Mouse (Mus musculus) hindbrain, embryonic 12.5 days (tissue): Measurements from ENCODE around the gene Dab1. TPM values are rescaled to one million over a fixed set of nuclear protein-coding genes. Genes with fewer than 3 reads are reported as not detected.

Source experiments
- ATAC-seq: fragments of 200-750 bp; cut with Nextera tagmentation; 2 replicates; pipeline ENCODE4 v1.8.0; 2017; ENCODE audit warnings: moderate TSS enrichment; ENCODE audit not compliant: low FRiP score
- H3K27ac ChIP-seq: fragments of 300-500 bp; sonication (generic); 2 replicates; pipeline ENCODE4 v1.5.1; 2016; ENCODE audit warnings: mild to moderate bottlenecking
- H3K27me3 ChIP-seq: fragments of 300-500 bp; sonication (generic); 2 replicates; pipeline ENCODE4 v1.6.1; 2016; ENCODE audit warnings: mild to moderate bottlenecking
- H3K36me3 ChIP-seq: fragments of 300-500 bp; sonication (generic); 2 replicates; pipeline ENCODE4 v1.6.1; 2016; ENCODE audit warnings: mild to moderate bottlenecking
- H3K4me1 ChIP-seq: fragments of 300-500 bp; sonication (generic); 2 replicates; pipeline ENCODE4 v1.6.1; 2016
- H3K4me2 ChIP-seq: fragments of 300-500 bp; sonication (generic); replicated peaks from 2 replicates; pipeline ENCODE4 v1.6.1; 2016; ENCODE audit warnings: mild to moderate bottlenecking
- H3K4me3 ChIP-seq: fragments of 300-500 bp; sonication (generic); 2 replicates; pipeline ENCODE4 v1.5.1; 2016; ENCODE audit warnings: mild to moderate bottlenecking
- H3K9ac ChIP-seq: fragments of 300-500 bp; sonication (generic); 2 replicates; pipeline ENCODE4 v1.6.1; 2016; ENCODE audit warnings: mild to moderate bottlenecking, moderate library complexity
- H3K9me3 ChIP-seq: fragments of 300-500 bp; sonication (generic); replicated peaks from 2 replicates; pipeline ENCODE4 v1.6.1; 2016; ENCODE audit warnings: mild to moderate bottlenecking
- WGBS: fragments of 180-500 bp; shearing (Covaris S2); methylation state at CpG from one replicate; pipeline ENCODE4 v1.1.7; 2016; 5-methylcytosine and 5-hydroxymethylcytosine counted together
- polyA plus RNA-seq: library from polyadenylated mRNA; unstranded; fragments of >200 nt; fragmentation: Nextera tagmentation; extraction: Ambion mirVana; gene quantifications from 2 replicates; pipeline ENCODE4 v1.2.1, GENCODE M21; 2016

The Dab1 gene
- polyA plus RNA-seq, 1 experiment from 2014 or later: 77.0 TPM

- H3K27me3 ChIP-seq: no peaks in the 10 kb centered on the region; the same call in 1 of the 2 replicates
- 41% methylated on average over 5 of the region's 5 CpGs for WGBS
- H3K4me2 ChIP-seq: no peak overlapping the region
- no peaks in the 10 kb centered on the region for H3K9me3 ChIP-seq
- no peaks in the 10 kb centered on the region for H3K36me3 ChIP-seq
- no peak for ATAC-seq
- no peak overlapping the region for H3K27ac ChIP-seq
- peaks cover 9% of the 10 kb centered on the region for H3K4me1 ChIP-seq
- H3K4me3 ChIP-seq: no peak overlapping the region
- no peak overlapping the region for H3K9ac ChIP-seq
Observed at GRCm38 (mm10) chr4:103636168-103636776, 17.1 kb downstream of the Dab1 start.

GRCm38 (mm10) chr4:103648209-103648896 is 29.2 kb downstream of the Dab1 start:
- Histone ChIP-seq H3K9me3 (no peaks in the 10 kb centered on the region), H3K4me3 (no peak overlapping the region), H3K4me1 (peaks cover 12% of the 10 kb centered on the region), H3K36me3 (no peaks in the 10 kb centered on the region), H3K27ac (0 out of 2 replicates have a peak overlapping the region, but pooled peaks have one; percentile 52), H3K27me3 (no peaks in the 10 kb centered on the region), H3K4me2 (0 out of 2 replicates have a peak overlapping the region, but pooled peaks have one; percentile 1), H3K9ac (no peak overlapping the region)
- 34% methylated on average over 9 of the region's 9 CpGs for WGBS
- ATAC-seq: 0 out of 2 replicates have a peak, but pooled peaks have one; percentile 46

- 53% methylated on average over 6 of the region's 6 CpGs for WGBS
- Histone ChIP-seq H3K4me1 (no peaks in the 10 kb centered on the region), H3K9ac (no peak overlapping the region), H3K4me2 (no peak overlapping the region), H3K36me3 (no peaks in the 10 kb centered on the region), H3K27me3 (no peaks in the 10 kb centered on the region), H3K4me3 (no peak overlapping the region), H3K9me3 (no peaks in the 10 kb centered on the region), H3K27ac (no peak overlapping the region)
- ATAC-seq: no peak
Observed at GRCm38 (mm10) chr4:103655740-103656139, 36.6 kb downstream of the Dab1 start.

GRCm38 (mm10) chr4:103661386-103661785 is 42.2 kb downstream of the Dab1 start:
- Histone ChIP-seq H3K9ac (no peak overlapping the region), H3K27me3 (no peaks in the 10 kb centered on the region), H3K4me3 (no peak overlapping the region), H3K9me3 (no peaks in the 10 kb centered on the region), H3K27ac (no peak overlapping the region), H3K4me1 (no peaks in the 10 kb centered on the region), H3K36me3 (no peaks in the 10 kb centered on the region), H3K4me2 (no peak overlapping the region)
- ATAC-seq: no peak
- 38% methylated on average over 1 of the region's 1 CpGs for WGBS

- Histone ChIP-seq H3K27ac (no peak overlapping the region), H3K9ac (no peak overlapping the region), H3K4me2 (no peak overlapping the region), H3K27me3 (no peaks in the 10 kb centered on the region), H3K36me3 (no peaks in the 10 kb centered on the region), H3K4me1 (no peaks in the 10 kb centered on the region), H3K9me3 (no peaks in the 10 kb centered on the region), H3K4me3 (no peak overlapping the region)
- WGBS: 81% methylated on average over 4 of the region's 4 CpGs
- ATAC-seq: no peak
Observed at GRCm38 (mm10) chr4:103667438-103667837, 48.3 kb downstream of the Dab1 start.

- Histone ChIP-seq H3K9me3 (no peaks in the 10 kb centered on the region), H3K27ac (no peak overlapping the region), H3K4me2 (no peak overlapping the region), H3K4me1 (no peaks in the 10 kb centered on the region), H3K36me3 (no peaks in the 10 kb centered on the region), H3K9ac (no peak overlapping the region), H3K4me3 (no peak overlapping the region), H3K27me3 (no peaks in the 10 kb centered on the region)
- WGBS: 75% methylated on average over 1 of the region's 1 CpGs
- ATAC-seq: no peak
Observed at GRCm38 (mm10) chr4:103677195-103677594, 58.0 kb downstream of the Dab1 start.

- H3K4me2 ChIP-seq: no peak overlapping the region
- H3K4me3 ChIP-seq: no peak overlapping the region
- no peaks in the 10 kb centered on the region for H3K36me3 ChIP-seq
- no peak overlapping the region for H3K27ac ChIP-seq
- no peaks in the 10 kb centered on the region for H3K9me3 ChIP-seq
- no peaks in the 10 kb centered on the region for H3K27me3 ChIP-seq
- no peaks in the 10 kb centered on the region for H3K4me1 ChIP-seq
- no peak overlapping the region for H3K9ac ChIP-seq
- no peak for ATAC-seq
- 91% methylated on average over 6 of the region's 6 CpGs for WGBS
Observed at GRCm38 (mm10) chr4:103678501-103678900, 59.3 kb downstream of the Dab1 start.

GRCm38 (mm10) chr4:103685136-103685535 is 66.0 kb downstream of the Dab1 start:
- no peak overlapping the region for H3K9ac ChIP-seq
- 83% methylated on average over 4 of the region's 4 CpGs for WGBS
- no peak for ATAC-seq
- H3K4me1 ChIP-seq: no peaks in the 10 kb centered on the region
- H3K4me2 ChIP-seq: no peak overlapping the region
- no peak overlapping the region for H3K27ac ChIP-seq
- no peaks in the 10 kb centered on the region for H3K27me3 ChIP-seq
- no peak overlapping the region for H3K4me3 ChIP-seq
- no peaks in the 10 kb centered on the region for H3K9me3 ChIP-seq
- H3K36me3 ChIP-seq: no peaks in the 10 kb centered on the region

GRCm38 (mm10) chr4:103691717-103692116 is 72.6 kb downstream of the Dab1 start:
- Histone ChIP-seq H3K27ac (no peak overlapping the region), H3K4me3 (no peak overlapping the region), H3K4me1 (no peaks in the 10 kb centered on the region), H3K9ac (no peak overlapping the region), H3K4me2 (no peak overlapping the region), H3K9me3 (no peaks in the 10 kb centered on the region), H3K36me3 (no peaks in the 10 kb centered on the region), H3K27me3 (no peaks in the 10 kb centered on the region)
- no peak for ATAC-seq
- 42% methylated on average over 3 of the region's 3 CpGs for WGBS

- Histone ChIP-seq H3K4me3 (no peak overlapping the region), H3K4me1 (peaks cover 23% of the 10 kb centered on the region), H3K9me3 (no peaks in the 10 kb centered on the region), H3K27me3 (0 out of 2 replicates have a peak, but pooled peaks cover 3% of the 10 kb centered on the region), H3K9ac (no peak overlapping the region), H3K36me3 (no peaks in the 10 kb centered on the region), H3K4me2 (no peak overlapping the region), H3K27ac (no peak overlapping the region)
- ATAC-seq: peak; percentile 66; the same call in 1 of the 2 replicates
- WGBS: 26% methylated on average over 4 of the region's 4 CpGs
Observed at GRCm38 (mm10) chr4:103699755-103700154, 80.6 kb downstream of the Dab1 start.

- Histone ChIP-seq H3K4me1 (peaks cover 23% of the 10 kb centered on the region), H3K9ac (no peak overlapping the region), H3K4me3 (no peak overlapping the region), H3K9me3 (no peaks in the 10 kb centered on the region), H3K36me3 (no peaks in the 10 kb centered on the region), H3K27me3 (0 out of 2 replicates have a peak, but pooled peaks cover 3% of the 10 kb centered on the region), H3K4me2 (no peak overlapping the region), H3K27ac (0 out of 2 replicates have a peak overlapping the region, but pooled peaks have one; percentile 48)
- ATAC-seq: 0 out of 2 replicates have a peak, but pooled peaks have one; percentile 14
- 42% methylated on average over 6 of the region's 6 CpGs for whole genome bisulfite sequencing
Observed at GRCm38 (mm10) chr4:103700392-103700791, 81.2 kb downstream of the Dab1 start.

GRCm38 (mm10) chr4:103702137-103702536 is 83.0 kb downstream of the Dab1 start:
- ATAC-seq: no peak
- Histone ChIP-seq H3K9me3 (no peaks in the 10 kb centered on the region), H3K4me3 (no peak overlapping the region), H3K4me2 (no peak overlapping the region), H3K4me1 (peaks cover 23% of the 10 kb centered on the region), H3K27ac (no peak overlapping the region), H3K36me3 (no peaks in the 10 kb centered on the region), H3K9ac (no peak overlapping the region), H3K27me3 (0 out of 2 replicates have a peak, but pooled peaks cover 3% of the 10 kb centered on the region)
- WGBS: 67% methylated on average over 3 of the region's 3 CpGs
